Mouse (Mus musculus) cerebellum, adult 2 months (tissue): Measurements from ENCODE around the gene Plxnc1.

Experiments
- CTCF ChIP-seq: fragments of 200-500 bp; IDR thresholded peaks from 2 replicates; pipeline ENCODE4 v1.5.1; 2011; ENCODE audit warnings: low read depth, mild to moderate bottlenecking, control low read depth, low read length, moderate library complexity, borderline replicate concordance; ENCODE audit not compliant: insufficient read depth
- POLR2A ChIP-seq: fragments of 200-500 bp; IDR thresholded peaks from 2 replicates; pipeline ENCODE4 v1.6.1; 2011; ENCODE audit warnings: low read length, control low read depth, borderline replicate concordance; ENCODE audit not compliant: insufficient read depth

DNA sequence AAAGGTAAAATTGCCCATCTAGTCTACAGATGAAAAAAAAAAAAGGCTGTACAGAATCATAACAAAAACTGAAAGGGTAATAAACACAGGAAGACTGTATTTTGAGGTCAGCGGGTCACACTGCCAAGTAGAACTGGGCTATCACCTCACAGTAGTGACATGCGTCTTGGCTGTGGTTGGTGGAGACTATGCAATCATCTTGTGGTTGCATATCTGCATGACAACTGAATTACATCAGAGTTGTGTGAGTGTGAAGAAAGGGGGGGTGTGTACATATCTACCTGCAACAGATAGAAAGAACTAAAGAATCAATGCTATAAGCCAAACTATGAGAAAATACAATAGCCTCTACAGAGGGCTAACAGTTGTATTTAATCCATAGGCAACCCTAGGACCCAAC is 5.7 kb downstream of the Plxnc1 start:
- TF ChIP-seq CTCF (no peak), POLR2A (no peak)
